Mouse (Mus musculus) lung, postnatal 10 days (tissue): ENCODE measurements around the gene 4930568D16Rik.

Experiments used
- DNase-seq: peaks from one replicate; pipeline ENCODE4 v3.0.0; 2021

The 4930568D16Rik gene

GRCm38 (mm10) chr2:35338707-35339106 is 28.8 kb downstream of the 4930568D16Rik start:
- peak; percentile 79 for DNase-seq

GRCm38 (mm10) chr2:35338036-35338435 is 29.5 kb downstream of the 4930568D16Rik start:
- DNase-seq: no peak

GRCm38 (mm10) chr2:35337419-35337818 is 30.1 kb downstream of the 4930568D16Rik start:
- DNase-seq: peak; percentile 45

GRCm38 (mm10) chr2:35336388-35337280 is 30.9 kb downstream of the 4930568D16Rik start, which contains the start of gene Stom:
Gene Stom, minus strand, starts transcription at chr2:35336976.
- DNase-seq: peak; percentile 100

DNA sequence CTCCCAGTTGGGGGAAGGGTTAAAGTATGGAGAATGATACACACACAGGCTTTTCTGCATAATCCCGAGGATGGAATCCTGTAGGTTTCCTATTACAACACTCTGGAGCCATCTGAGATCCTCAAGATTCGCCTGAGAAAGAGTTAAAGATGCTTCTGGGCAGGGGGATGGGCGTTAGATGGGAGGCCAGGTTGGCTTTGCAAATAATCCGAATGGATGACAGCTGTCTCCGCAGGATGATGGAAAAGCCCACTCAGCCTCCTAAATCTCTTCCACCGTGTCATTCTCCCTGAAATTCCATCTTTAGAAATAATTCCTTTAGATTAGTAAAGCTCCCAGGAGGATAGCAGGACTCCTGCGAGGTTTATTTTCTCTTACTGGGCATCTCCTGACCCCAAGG is 31.9 kb downstream of the 4930568D16Rik start:
- DNase-seq: no peak

DNA sequence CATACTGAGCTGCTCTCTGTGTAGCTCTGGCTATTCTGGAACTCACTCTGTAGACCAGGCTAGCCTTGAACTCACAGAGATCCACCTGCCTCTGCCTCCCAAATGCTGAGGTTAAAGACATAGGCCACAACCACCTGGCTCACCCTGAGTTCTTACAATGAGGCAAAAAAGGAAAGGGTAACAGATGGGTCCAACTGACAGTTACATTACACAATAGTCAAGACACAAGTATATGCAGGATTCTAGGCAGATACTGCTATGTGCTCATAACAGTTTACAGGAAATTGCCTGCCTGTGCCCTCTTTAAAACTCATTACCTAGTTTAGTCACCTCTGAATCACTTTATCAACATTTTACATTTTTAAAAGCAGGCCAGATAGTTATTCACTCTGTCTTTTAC is 33.9 kb downstream of the 4930568D16Rik start:
- DNase-seq: no peak

- no peak for DNase-seq
Measured at GRCm38 (mm10) chr2:35331205-35331604, 36.3 kb downstream of the 4930568D16Rik start.

DNA sequence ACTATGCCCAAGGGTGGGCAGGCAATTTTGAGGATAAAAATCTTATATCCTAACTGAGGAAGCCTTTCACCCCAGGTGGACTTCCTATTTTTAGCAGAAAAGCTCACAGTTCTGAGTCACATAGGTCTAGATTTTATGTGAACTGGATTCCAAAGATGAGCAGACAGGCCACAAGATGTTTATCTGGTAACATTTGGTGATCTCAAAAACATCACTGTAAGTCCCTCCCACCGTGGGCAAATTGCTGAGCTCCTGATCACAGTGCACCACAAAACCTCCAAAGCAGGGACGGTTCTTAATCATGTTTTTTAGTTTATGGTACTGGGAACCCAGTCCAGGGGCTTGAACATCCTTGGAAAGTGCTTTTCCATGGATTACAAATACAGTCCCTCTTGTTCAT is 38.5 kb downstream of the 4930568D16Rik start:
- DNase-seq: no peak

GRCm38 (mm10) chr2:35328064-35328792 is 39.3 kb downstream of the 4930568D16Rik start:
- DNase-seq: no peak

DNA sequence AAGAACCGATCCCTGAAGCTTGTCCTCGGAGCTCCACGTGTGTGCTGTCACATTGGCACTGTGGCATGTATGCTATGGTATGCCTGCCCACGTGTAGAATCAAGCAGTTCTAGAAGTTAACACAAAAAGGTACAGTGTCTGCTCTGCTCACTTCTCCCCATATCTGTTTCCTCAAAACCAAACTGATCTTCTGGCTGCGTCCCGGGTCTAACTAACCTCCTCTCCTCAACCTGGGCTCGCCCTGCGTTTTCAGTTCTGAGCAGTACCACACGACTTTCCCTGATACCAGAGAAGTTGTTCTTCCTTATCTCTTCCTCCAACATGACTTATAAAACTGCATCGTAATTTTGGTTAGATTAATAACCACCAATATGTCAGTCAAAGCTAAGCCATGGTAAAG is 39.9 kb downstream of the 4930568D16Rik start:
- DNase-seq: no peak

GRCm38 (mm10) chr2:35326931-35327330 is 40.6 kb downstream of the 4930568D16Rik start:
- peak; percentile 33 for DNase-seq

GRCm38 (mm10) chr2:35325930-35326329 is 41.6 kb downstream of the 4930568D16Rik start:
- DNase-seq: no peak

DNA sequence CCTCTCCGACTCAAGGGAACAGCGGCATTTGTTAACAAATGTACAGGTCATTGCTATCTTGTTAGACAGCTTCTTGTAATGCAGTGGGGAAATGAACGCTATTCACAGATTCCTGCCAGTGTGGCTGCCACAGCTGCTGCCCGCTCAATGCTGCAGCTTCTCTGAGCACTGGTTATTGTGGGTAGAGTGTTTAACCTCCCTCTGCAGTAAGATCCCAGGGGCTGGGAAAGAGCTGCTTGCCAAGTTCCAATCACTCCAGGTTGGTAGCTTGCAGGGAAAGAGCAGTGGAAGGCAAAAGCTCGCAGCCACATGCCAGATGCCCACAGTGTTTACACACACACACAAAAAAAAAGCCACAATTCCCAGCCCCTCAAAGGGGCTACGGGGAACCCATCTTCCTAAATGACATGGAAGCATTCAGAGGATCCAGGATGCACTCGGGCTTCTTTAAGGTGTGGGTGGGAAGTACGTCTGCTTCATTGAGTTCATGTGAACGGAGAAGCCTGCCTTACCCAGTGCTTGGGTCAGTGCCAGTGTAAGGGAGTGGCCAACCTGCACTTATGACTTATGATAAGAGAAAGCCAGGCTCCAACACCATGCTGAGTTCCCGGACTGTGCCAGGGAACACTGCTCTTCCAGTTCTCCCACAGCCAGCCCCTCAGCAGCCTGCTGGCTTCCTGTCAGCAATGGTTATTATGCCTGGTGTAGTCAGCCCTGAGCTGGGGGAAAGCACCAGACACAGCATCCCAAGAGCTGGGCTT is 44.9 kb downstream of the 4930568D16Rik start:
- DNase-seq: peak; percentile 74

GRCm38 (mm10) chr2:35320399-35320798 is 47.1 kb downstream of the 4930568D16Rik start:
- DNase-seq: no peak

GRCm38 (mm10) chr2:35318405-35318804 is 49.1 kb downstream of the 4930568D16Rik start:
- DNase-seq: no peak

DNA sequence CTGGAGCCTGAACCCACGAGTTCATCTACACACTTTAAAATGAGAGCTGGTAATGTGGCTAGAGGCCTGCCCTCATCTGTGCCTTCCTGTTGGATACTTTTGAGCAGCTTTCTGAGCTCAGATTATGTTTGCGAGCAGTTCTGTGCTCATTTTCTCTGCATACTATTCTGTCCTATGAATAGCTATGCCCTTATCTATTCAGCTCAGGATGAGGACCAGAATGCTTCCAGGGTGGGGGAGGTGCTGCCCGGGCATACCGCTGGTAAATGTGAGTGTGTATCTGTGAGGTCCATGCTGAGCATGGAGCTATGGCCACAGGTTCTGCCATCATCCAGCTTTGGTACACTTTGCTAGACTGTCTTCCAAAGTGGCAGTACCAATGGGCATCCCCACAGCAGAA is 49.9 kb downstream of the 4930568D16Rik start:
- no peak for DNase-seq

DNA sequence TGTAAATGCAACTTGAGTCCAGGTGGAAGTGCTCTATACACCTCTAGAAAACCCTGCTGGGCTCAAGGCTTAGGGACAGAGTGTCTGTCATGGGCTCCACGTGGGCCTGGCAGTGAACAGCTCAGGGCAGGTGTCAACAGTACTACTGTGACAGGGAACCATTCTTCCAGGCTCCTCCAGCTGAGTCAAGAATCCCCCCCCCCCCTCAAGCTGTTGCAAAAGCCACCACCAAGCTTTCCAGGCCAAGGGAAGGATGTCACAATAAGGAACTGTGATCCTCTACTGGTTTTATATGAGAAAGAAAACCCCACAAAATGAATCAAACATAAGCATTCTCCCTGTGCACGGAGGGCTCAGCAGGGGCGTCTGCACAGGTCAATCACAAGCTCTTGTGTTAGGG is 53.2 kb downstream of the 4930568D16Rik start:
- no peak for DNase-seq

DNA sequence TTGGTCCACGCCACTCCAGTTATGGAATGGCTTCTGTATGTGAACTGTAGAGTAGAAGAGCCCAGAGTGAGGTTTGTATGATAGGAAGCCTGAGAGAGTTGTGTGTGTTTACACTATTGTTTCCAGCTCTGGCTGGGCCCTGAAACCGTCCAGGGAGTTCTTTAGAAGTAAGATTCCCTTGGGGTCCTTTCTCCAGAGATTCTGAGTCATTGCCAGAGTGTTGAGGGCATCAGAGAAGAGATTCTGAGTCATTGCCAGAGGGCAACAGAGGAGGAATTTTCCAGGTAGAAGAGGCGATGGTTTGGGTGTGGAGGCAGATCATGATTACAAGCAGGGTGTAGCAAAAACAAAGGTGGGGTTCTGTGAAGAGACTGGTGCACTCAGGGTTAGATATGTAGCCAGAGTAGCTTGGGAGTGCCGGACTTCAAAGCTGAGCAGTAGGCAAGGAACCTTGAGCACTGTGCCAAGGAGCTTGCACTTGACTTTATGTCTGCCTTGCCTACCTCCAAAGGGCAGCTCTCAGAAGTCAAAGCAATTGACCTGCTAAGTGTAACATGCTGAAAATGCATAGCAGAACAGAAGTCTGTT is 57.5 kb downstream of the 4930568D16Rik start:
- DNase-seq: no peak

DNA sequence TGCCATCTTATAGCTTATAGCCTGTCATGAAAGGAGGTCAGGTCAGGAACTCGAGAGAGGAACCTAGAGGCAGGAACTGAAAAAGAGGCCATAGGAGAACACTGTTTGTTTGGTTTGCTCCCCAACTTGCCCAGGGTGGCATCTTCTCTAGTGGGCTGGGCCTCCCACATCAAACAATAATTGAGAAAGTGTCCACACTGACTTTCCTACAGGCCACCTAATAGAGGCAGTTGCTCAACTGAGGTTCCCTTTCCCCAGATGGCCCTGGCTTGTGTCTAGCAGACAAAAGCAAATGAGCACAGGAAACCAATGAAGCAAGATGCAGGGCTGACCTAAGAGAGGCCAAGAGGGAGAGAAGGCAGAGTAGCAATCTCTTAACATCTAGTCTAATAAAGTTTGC is 59.4 kb downstream of the 4930568D16Rik start:
- no peak for DNase-seq
